Mouse (Mus musculus): ENCODE measurements around the gene Zdhhc6. TPM values are rescaled to one million over a fixed set of nuclear protein-coding genes. Genes with fewer than 3 reads are reported as not detected.

Gene Zdhhc6
- polyA plus RNA-seq, 1 experiment from 2014 or later = 49.8 TPM

DNA sequence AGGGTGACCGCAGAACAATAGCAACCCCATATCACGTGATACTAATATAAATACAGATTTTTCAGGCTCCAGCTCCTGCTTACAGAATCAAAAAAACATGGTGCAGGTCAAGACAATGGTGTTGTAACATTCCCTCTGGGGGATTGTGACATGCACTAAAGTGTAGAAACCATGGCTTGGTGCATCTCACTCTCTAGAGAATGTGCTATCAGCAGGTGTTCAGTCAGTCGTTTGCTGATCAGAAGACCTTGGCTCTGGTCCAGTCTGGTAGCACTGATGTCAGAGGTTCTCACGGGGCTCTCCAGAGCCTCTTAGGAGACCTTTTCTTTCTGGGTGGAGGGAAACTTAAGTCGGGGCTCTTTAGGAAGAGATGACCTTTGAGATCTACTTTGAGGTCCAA, 65.4 kb downstream of the Zdhhc6 start:
- TF ChIP-seq CTCF (IDR thresholded peaks at IDR 0.05; ENCODE audit: low read depth) (no peak), EP300 (optimal IDR thresholded peaks at IDR 0.05) (no peak)
- Histone ChIP-seq H3K4me1 (replicated peaks; ENCODE audit: control insufficient read depth, insufficient read depth) (no peaks in the 10 kb centered on the region), H3K9ac (ENCODE audit: low read length) (no peak overlapping the region), H3K4me2 (replicated peaks; ENCODE audit: low read depth) (no peak overlapping the region), H3K9me3 (ENCODE audit: control insufficient read depth, low read length) (no peaks in the 10 kb centered on the region), H3K27ac (replicated peaks) (no peak overlapping the region), H3K27me3 (ENCODE audit: control insufficient read depth, insufficient read depth, low read length) (no peaks in the 10 kb centered on the region), H3K4me3 (ENCODE audit: low read depth, low read length) (no peak overlapping the region), H3K36me3 (ENCODE audit: control insufficient read depth, insufficient read depth, low read length) (no peaks in the 10 kb centered on the region)
- DNase-seq (ENCODE audit: low spot score) = no peak
- WGBS = 64% methylated on average over 5 of the region's 5 CpGs
- no peak for ATAC-seq (ENCODE audit: low FRiP score, low TSS enrichment)

DNA sequence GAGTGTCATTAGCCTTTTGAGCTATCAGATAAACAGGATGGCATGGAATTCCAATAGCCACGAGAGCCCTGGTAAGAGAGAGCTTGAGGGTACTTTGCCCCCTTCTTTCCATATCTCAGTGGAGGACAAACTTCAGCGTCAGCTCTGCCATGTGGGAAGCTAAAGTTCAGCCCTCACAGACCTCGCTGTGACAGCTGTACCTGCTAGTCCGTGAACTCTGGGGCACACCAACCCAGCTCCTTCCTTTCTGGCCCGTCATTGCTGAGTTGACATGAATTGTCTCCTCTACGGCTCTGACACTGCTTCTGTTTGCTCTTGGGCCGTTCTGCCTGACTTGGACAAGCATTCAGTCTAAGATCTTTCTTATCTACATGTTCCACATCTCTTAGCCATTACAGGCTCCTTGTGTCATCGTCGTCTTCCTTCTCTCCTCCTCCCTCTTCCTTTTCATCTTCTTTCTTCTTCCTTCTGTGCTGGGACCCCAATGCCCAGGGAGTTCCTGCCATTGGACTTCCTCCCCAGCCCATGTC, 67.8 kb downstream of the Zdhhc6 start:
- Histone ChIP-seq H3K4me1 (replicated peaks; ENCODE audit: control insufficient read depth, insufficient read depth) (no peaks in the 10 kb centered on the region), H3K36me3 (ENCODE audit: control insufficient read depth, insufficient read depth, low read length) (no peaks in the 10 kb centered on the region), H3K4me3 (ENCODE audit: low read depth, low read length) (no peak overlapping the region), H3K9ac (ENCODE audit: low read length) (no peak overlapping the region), H3K4me2 (replicated peaks; ENCODE audit: low read depth) (no peak overlapping the region), H3K27me3 (ENCODE audit: control insufficient read depth, insufficient read depth, low read length) (no peaks in the 10 kb centered on the region), H3K27ac (replicated peaks) (no peak overlapping the region), H3K9me3 (ENCODE audit: control insufficient read depth, low read length) (no peaks in the 10 kb centered on the region)
- DNase-seq (ENCODE audit: low spot score) (no peak), ATAC-seq (ENCODE audit: low FRiP score, low TSS enrichment) (no peak)
- WGBS = 46% methylated on average over 9 of the region's 9 CpGs
- TF ChIP-seq EP300 (optimal IDR thresholded peaks at IDR 0.05) (no peak), CTCF (IDR thresholded peaks at IDR 0.05; ENCODE audit: low read depth) (no peak)

DNA sequence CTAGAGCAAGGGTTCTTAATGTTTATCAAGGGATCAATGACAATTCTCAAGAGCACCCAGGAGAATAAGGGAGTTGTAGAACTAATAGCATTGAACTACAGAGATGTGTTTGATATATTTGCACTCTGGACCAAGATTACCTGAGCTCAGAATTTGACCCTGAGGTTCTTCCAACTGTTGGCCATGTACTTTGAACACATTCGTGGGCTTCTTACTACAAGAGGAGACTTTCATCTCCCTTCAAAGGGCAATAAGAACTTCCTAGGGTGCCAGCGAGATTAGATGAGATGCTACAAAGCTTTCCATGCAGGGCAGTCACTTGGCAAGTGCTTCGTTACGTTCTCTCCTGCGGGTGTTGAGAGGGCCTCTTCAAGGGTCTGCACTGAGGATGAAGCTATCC, 68.3 kb downstream of the Zdhhc6 start:
- DNase-seq (ENCODE audit: low spot score) (no peak), ATAC-seq (ENCODE audit: low FRiP score, low TSS enrichment) (no peak)
- TF ChIP-seq EP300 (optimal IDR thresholded peaks at IDR 0.05) (no peak), CTCF (IDR thresholded peaks at IDR 0.05; ENCODE audit: low read depth) (no peak)
- H3K36me3 ChIP-seq (ENCODE audit: control insufficient read depth, insufficient read depth, low read length) = no peaks in the 10 kb centered on the region
- no peaks in the 10 kb centered on the region for H3K27me3 ChIP-seq (ENCODE audit: control insufficient read depth, insufficient read depth, low read length)
- H3K4me1 ChIP-seq (replicated peaks; ENCODE audit: control insufficient read depth, insufficient read depth) = no peaks in the 10 kb centered on the region
- WGBS = 86% methylated on average over 5 of the region's 5 CpGs
- no peaks in the 10 kb centered on the region for H3K9me3 ChIP-seq (ENCODE audit: control insufficient read depth, low read length)
- H3K4me3 ChIP-seq (ENCODE audit: low read depth, low read length) = no peak overlapping the region
- H3K9ac ChIP-seq (ENCODE audit: low read length) = no peak overlapping the region
- no peak overlapping the region for H3K4me2 ChIP-seq (replicated peaks; ENCODE audit: low read depth)
- no peak overlapping the region for H3K27ac ChIP-seq (replicated peaks)

DNA sequence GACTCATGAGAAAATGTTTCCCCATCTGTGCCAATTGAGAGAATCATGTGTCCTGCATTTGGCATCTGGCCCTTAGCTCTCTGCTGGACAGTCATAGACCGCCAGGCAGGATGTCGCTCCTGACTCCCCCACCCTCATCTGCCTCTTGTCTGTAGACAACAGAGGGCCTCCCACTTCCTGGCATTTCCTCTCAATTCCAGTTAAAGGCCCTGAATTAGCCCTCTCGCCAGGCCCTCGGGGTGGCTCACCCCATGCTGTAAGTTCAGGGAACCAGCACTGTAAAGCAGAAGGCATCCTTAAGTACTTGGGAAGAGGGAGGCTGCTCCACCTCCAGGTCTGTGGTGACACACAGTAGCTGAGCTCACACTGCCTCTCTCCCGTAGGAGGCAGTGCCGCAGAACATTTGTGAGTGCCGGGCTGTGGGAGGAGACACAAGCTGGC, 71.0 kb downstream of the Zdhhc6 start:
- peak; percentile 73 for TF ChIP-seq CTCF (IDR thresholded peaks at IDR 0.05; ENCODE audit: low read depth)
- TF ChIP-seq EP300 (optimal IDR thresholded peaks at IDR 0.05) = no peak
- Histone ChIP-seq H3K27ac (replicated peaks) (peak overlapping the region; percentile 56; the same call in 1 of the 2 replicates), H3K4me2 (replicated peaks; ENCODE audit: low read depth) (no peak overlapping the region), H3K4me3 (ENCODE audit: low read depth, low read length) (no peak overlapping the region), H3K9ac (ENCODE audit: low read length) (no peak overlapping the region), H3K4me1 (replicated peaks; ENCODE audit: control insufficient read depth, insufficient read depth) (no peaks in the 10 kb centered on the region), H3K27me3 (ENCODE audit: control insufficient read depth, insufficient read depth, low read length) (no peaks in the 10 kb centered on the region), H3K36me3 (ENCODE audit: control insufficient read depth, insufficient read depth, low read length) (no peaks in the 10 kb centered on the region), H3K9me3 (ENCODE audit: control insufficient read depth, low read length) (no peaks in the 10 kb centered on the region)
- ATAC-seq (ENCODE audit: low FRiP score, low TSS enrichment) (peak; percentile 88), DNase-seq (ENCODE audit: low spot score) (peak; percentile 71)
- 30% methylated on average over 7 of the region's 7 CpGs for WGBS

DNA sequence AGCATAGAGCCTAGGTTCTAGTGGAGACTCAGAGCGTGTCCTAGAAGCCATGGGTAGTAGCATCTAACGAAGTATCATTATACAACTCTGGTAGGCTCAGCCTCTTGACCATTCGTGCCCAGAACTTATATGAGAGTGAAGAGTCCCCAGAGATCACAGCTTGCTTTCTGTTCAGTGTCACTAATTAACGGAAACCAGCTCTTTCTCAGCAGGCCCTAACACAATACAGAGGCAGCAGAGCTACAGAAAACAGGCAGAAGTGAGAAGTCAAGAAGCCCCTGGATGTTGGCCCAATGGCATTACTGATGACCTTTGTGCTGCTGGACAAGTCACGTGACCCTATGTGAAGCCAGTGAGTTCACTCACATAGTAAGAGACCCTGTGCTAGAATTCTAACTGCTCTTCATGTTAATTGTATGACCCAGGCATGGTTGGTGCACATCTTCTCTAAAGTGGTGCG, 74.6 kb downstream of the Zdhhc6 start, which contains the start of gene Gucy2g:
Gucy2g (minus strand) TSS at position 51 of the 460 bp plus-strand sequence.
- no peak within 1 kb of the TSS for H3K4me2 ChIP-seq (replicated peaks; ENCODE audit: low read depth)
- H3K27me3 ChIP-seq (ENCODE audit: control insufficient read depth, insufficient read depth, low read length) = no peaks in the 10 kb centered on the region
- H3K9me3 ChIP-seq (ENCODE audit: control insufficient read depth, low read length) = no peaks in the 10 kb centered on the region
- DNase-seq (ENCODE audit: low spot score) (no peak), ATAC-seq (ENCODE audit: low FRiP score, low TSS enrichment) (no peak)
- H3K4me3 ChIP-seq (ENCODE audit: low read depth, low read length) = no peak within 1 kb of the TSS
- no peak within 1 kb of the TSS for H3K27ac ChIP-seq (replicated peaks)
- 81% methylated on average over 6 of the region's 6 CpGs for WGBS
- no peak for TF ChIP-seq EP300 (optimal IDR thresholded peaks at IDR 0.05)
- no peak for TF ChIP-seq CTCF (IDR thresholded peaks at IDR 0.05; ENCODE audit: low read depth)
- H3K9ac ChIP-seq (ENCODE audit: low read length) = no peak within 1 kb of the TSS
- H3K4me1 ChIP-seq (replicated peaks; ENCODE audit: control insufficient read depth, insufficient read depth) = no peaks in the 10 kb centered on the region
- H3K36me3 ChIP-seq (ENCODE audit: control insufficient read depth, insufficient read depth, low read length) = no peaks in the 10 kb centered on the region

DNA sequence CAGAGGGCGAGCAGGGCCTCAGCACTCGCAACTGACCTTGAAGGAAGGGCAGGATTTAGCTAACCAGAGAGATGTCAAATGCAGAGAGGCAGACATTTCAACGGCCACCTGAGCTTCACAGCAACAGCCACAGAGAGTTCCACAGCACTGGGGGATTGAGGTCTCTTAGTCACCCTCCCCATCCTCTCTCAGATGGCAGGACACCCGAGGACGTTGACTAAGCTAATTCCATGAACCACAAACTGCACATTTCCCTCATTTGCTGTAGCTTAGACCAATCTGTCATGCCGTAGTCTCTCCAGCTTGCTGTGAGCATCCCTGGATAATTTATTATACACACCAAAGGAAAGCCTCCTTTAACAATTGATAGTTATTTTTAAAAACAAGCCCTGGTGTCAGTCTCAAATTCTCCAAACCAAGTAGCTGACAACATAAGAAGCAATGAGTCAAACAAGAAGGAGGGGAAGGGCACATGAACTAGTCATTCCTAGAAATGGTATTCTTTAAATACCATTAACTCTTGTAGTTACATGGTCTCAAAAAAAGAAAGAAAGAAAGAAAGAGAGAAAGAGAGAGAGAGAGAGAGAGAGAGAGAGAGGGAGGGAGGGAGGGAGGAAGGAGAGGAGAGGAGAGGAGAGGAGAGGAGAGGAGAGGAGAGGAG, 75.9 kb downstream of the Zdhhc6 start:
- H3K9me3 ChIP-seq (ENCODE audit: control insufficient read depth, low read length) = no peaks in the 10 kb centered on the region

More for the DNA sequence above, 75.9 kb downstream of the Zdhhc6 start:
- Histone ChIP-seq H3K27ac (replicated peaks) (no peak overlapping the region), H3K4me3 (ENCODE audit: low read depth, low read length) (no peak overlapping the region), H3K36me3 (ENCODE audit: control insufficient read depth, insufficient read depth, low read length) (no peaks in the 10 kb centered on the region), H3K27me3 (ENCODE audit: control insufficient read depth, insufficient read depth, low read length) (no peaks in the 10 kb centered on the region), H3K4me1 (replicated peaks; ENCODE audit: control insufficient read depth, insufficient read depth) (no peaks in the 10 kb centered on the region), H3K4me2 (replicated peaks; ENCODE audit: low read depth) (no peak overlapping the region), H3K9ac (ENCODE audit: low read length) (no peak overlapping the region)
- no peak for DNase-seq (ENCODE audit: low spot score)
- 55% methylated on average over 6 of the region's 6 CpGs for WGBS
- no peak for TF ChIP-seq CTCF (IDR thresholded peaks at IDR 0.05; ENCODE audit: low read depth)
- no peak for TF ChIP-seq EP300 (optimal IDR thresholded peaks at IDR 0.05)
- no peak for ATAC-seq (ENCODE audit: low FRiP score, low TSS enrichment)

Data from stomach, postnatal 0 days (tissue).